Mouse (Mus musculus): ENCODE results near the gene Cyp27b1. TPM values are rescaled to one million over a fixed set of nuclear protein-coding genes. Genes with fewer than 3 reads are reported as not detected.

The Cyp27b1 gene
- polyA plus RNA-seq, 1 experiment from 2014 or later, result 0.06 TPM

MicroRNAs within 50 kb of the gene (microRNA counts, 519-probe panel; counts per million panel counts)
- not detected for microRNA mmu-miR-546

Small RNAs within 50 kb of the gene (microRNA-seq; reads per million reads assigned to microRNA genes)
- gene Mir546, result not detected

Other genes with a start within 250 kb of the Cyp27b1 start
- gene Atp23, start 146.9 kb upstream of the Cyp27b1 start, polyA plus RNA-seq (2015; fragmentation: Nextera tagmentation; extraction: Ambion mirVana), result 12.2 and 13.3 TPM in 2 replicates
- gene Ctdsp2, start 69.5 kb upstream of the Cyp27b1 start, polyA plus RNA-seq (2015; fragmentation: Nextera tagmentation; extraction: Ambion mirVana), result 16.5 and 18.6 TPM in 2 replicates
- gene Avil, start 47.5 kb upstream of the Cyp27b1 start, polyA plus RNA-seq (2015; fragmentation: Nextera tagmentation; extraction: Ambion mirVana), result 2.2 and 3.2 TPM in 2 replicates
- 57.3 and 62.7 TPM in 2 replicates for gene Tsfm, start 17.4 kb upstream of the Cyp27b1 start, polyA plus RNA-seq (2015; fragmentation: Nextera tagmentation; extraction: Ambion mirVana)
- gene Mettl1, start 6.8 kb upstream of the Cyp27b1 start, polyA plus RNA-seq (2015; fragmentation: Nextera tagmentation; extraction: Ambion mirVana), result 20.5 and 21.7 TPM in 2 replicates
- gene Eef1akmt3, start 6.7 kb upstream of the Cyp27b1 start, polyA plus RNA-seq (2015; fragmentation: Nextera tagmentation; extraction: Ambion mirVana), result 0.08 and 0.37 TPM in 2 replicates
- 8.4 and 8.9 TPM in 2 replicates for gene March9, start 11.9 kb downstream of the Cyp27b1 start, polyA plus RNA-seq (2015; fragmentation: Nextera tagmentation; extraction: Ambion mirVana)
- 793 and 910 TPM in 2 replicates for gene Cdk4, start 15.3 kb downstream of the Cyp27b1 start, polyA plus RNA-seq (2015; fragmentation: Nextera tagmentation; extraction: Ambion mirVana)
- 113 and 120 TPM in 2 replicates for gene Tspan31, start 22.0 kb downstream of the Cyp27b1 start, polyA plus RNA-seq (2015; fragmentation: Nextera tagmentation; extraction: Ambion mirVana)
- 6.3 and 6.6 TPM in 2 replicates for gene Agap2, start 27.0 kb downstream of the Cyp27b1 start, polyA plus RNA-seq (2015; fragmentation: Nextera tagmentation; extraction: Ambion mirVana)
- gene Os9, start 72.9 kb downstream of the Cyp27b1 start, polyA plus RNA-seq (2015; fragmentation: Nextera tagmentation; extraction: Ambion mirVana), result 130 and 135 TPM in 2 replicates
- 62.2 and 62.3 TPM in 2 replicates for gene B4galnt1, start 117.0 kb downstream of the Cyp27b1 start, polyA plus RNA-seq (2015; fragmentation: Nextera tagmentation; extraction: Ambion mirVana)
- 0.94 and 0.98 TPM in 2 replicates for gene Slc26a10, start 132.4 kb downstream of the Cyp27b1 start, polyA plus RNA-seq (2015; fragmentation: Nextera tagmentation; extraction: Ambion mirVana)
- 20.6 and 21.9 TPM in 2 replicates for gene Arhgef25, start 141.8 kb downstream of the Cyp27b1 start, polyA plus RNA-seq (2015; fragmentation: Nextera tagmentation; extraction: Ambion mirVana)
- gene Dtx3, start 147.5 kb downstream of the Cyp27b1 start, polyA plus RNA-seq (2015; fragmentation: Nextera tagmentation; extraction: Ambion mirVana), result 288 and 297 TPM in 2 replicates
- 17.9 and 18.7 TPM in 2 replicates for gene Pip4k2c, start 163.3 kb downstream of the Cyp27b1 start, polyA plus RNA-seq (2015; fragmentation: Nextera tagmentation; extraction: Ambion mirVana)
- gene Kif5a, start 215.1 kb downstream of the Cyp27b1 start, polyA plus RNA-seq (2015; fragmentation: Nextera tagmentation; extraction: Ambion mirVana), result 99.0 and 103 TPM in 2 replicates
- gene Dctn2, start 218.1 kb downstream of the Cyp27b1 start, polyA plus RNA-seq (2015; fragmentation: Nextera tagmentation; extraction: Ambion mirVana), result 355 and 362 TPM in 2 replicates
- 16.2 and 18.8 TPM in 2 replicates for gene Mbd6, start 240.8 kb downstream of the Cyp27b1 start, polyA plus RNA-seq (2015; fragmentation: Nextera tagmentation; extraction: Ambion mirVana)